Comparison of ENCODE assay signal across 19 mouse cellular contexts in genomic region chr17:24009617-24010016, GRCm38 (mm10). TPM values are rescaled to one million over a fixed set of nuclear protein-coding genes. Genes with fewer than 3 reads are reported as not detected.
DNase-seq lines count a peak whose midpoint lies in the region; ATAC-seq lines count a peak whose summit lies in the region.
"Had no signal": no experiment of that assay in that cellular context is flagged by ENCODE, and none has a peak within 500 bp of the region (broad histone marks: within the 10 kb centered on the region; RNA-seq: fewer than 3 reads in every experiment).

No protein-coding gene starts in this region.

- no peak overlapping the region for H3K9ac ChIP-seq in kidney, embryonic 14.5 days (ENCODE audit: low read depth, low read length)

- H3K27me3 ChIP-seq in kidney, embryonic 14.5 days (ENCODE audit: control insufficient read depth, insufficient read depth, low read length) = no peaks in the 10 kb centered on the region

- no peak overlapping the region for H3K4me2 ChIP-seq in kidney, embryonic 14.5 days (replicated peaks; ENCODE audit: low read depth, low read length)

- no peak overlapping the region for H3K27ac ChIP-seq in kidney, embryonic 14.5 days (ENCODE audit: low read depth, low read length)
- H3K27ac ChIP-seq: embryonic facial prominence, embryonic 10.5 days; heart, embryonic 10.5 days had no signal

- H3K36me3 ChIP-seq in kidney, embryonic 14.5 days (ENCODE audit: control insufficient read depth, insufficient read depth, low read length) = no peaks in the 10 kb centered on the region
- H3K36me3 ChIP-seq: embryonic facial prominence, embryonic 10.5 days; heart, embryonic 10.5 days had no signal

- no peaks in the 10 kb centered on the region for H3K4me1 ChIP-seq in kidney, embryonic 14.5 days (ENCODE audit: control insufficient read depth, insufficient read depth, low read length)
- H3K4me1 ChIP-seq: embryonic facial prominence, embryonic 10.5 days; heart, embryonic 10.5 days had no signal

- DNase-seq in adrenal gland, postnatal 14 days = peak; percentile 37
- no peak for DNase-seq in adrenal gland, adult 18-20 months (ENCODE audit: low spot score in 2 of 2)
- DNase-seq in kidney, postnatal 10 days = peak; percentile 29
- peak; percentile 24 for DNase-seq in A20 (ENCODE audit: low read depth, low spot score)
- peak; percentile 41 for DNase-seq in lung, postnatal 10 days
- DNase-seq in urinary bladder, postnatal 36 days (ENCODE audit: low spot score in 2 of 2) = no peak
- DNase-seq in right cerebral cortex, postnatal 25 days = no peak
- DNase-seq: gastrocnemius, postnatal 25 days; heart, postnatal 4 days; midbrain, embryonic 14.5 days; thymus, adult 18-20 months had no signal

- no peak for ATAC-seq in kidney, embryonic 14.5 days (ENCODE audit: low FRiP score, low TSS enrichment)

- no peaks in the 10 kb centered on the region for H3K9me3 ChIP-seq in kidney, embryonic 14.5 days (ENCODE audit: control insufficient read depth, low read length)
- H3K9me3 ChIP-seq: embryonic facial prominence, embryonic 10.5 days; heart, embryonic 10.5 days had no signal

- no peak overlapping the region for H3K4me3 ChIP-seq in kidney, embryonic 14.5 days (ENCODE audit: low read length)
- H3K4me3 ChIP-seq: embryonic facial prominence, embryonic 10.5 days; heart, embryonic 10.5 days had no signal

- 53% methylated on average over 5 of the region's 5 CpGs for WGBS in kidney, embryonic 14.5 days

RNA-seq across cellular contexts. Expression of gene Prss22, which starts 11.7 kb away (rescaled TPM):
- not detected in 2 replicates for total RNA-seq in adrenal gland, postnatal 14 days (2021)
- total RNA-seq in adrenal gland, adult 18-20 months (2021) = not detected
- 0.59 and 0.91 TPM in 2 replicates for polyA plus RNA-seq in kidney, embryonic 14.5 days (2014; fragmentation: Nextera tagmentation; extraction: Ambion mirVana)
- total RNA-seq: gastrocnemius, postnatal 25 days; heart, postnatal 4 days; layer of hippocampus, postnatal 10 days; liver, adult 2 months had no signal
- polyA plus RNA-seq: liver, adult 2 months; midbrain, embryonic 14.5 days had no signal

RNA-seq across cellular contexts. Expression of gene Prss27, which starts 28.3 kb away (rescaled TPM):
- total RNA-seq in adrenal gland, postnatal 14 days (2021) = 0.41 and 1.6 TPM in 2 replicates
- 1 to 10 TPM in 1 of 2 experiments, under 1 TPM in 1; 0.23 to 1.3 TPM for total RNA-seq in adrenal gland, adult 18-20 months (2021)
- polyA plus RNA-seq in kidney, embryonic 14.5 days (2014; fragmentation: Nextera tagmentation; extraction: Ambion mirVana) = not detected in 2 replicates
- total RNA-seq: gastrocnemius, postnatal 25 days; heart, postnatal 4 days; layer of hippocampus, postnatal 10 days; left cerebral cortex, postnatal 14 days; liver, adult 2 months had no signal
- polyA plus RNA-seq: liver, adult 2 months had no signal

RNA-seq across cellular contexts. Expression of gene Prss30, which starts 29.3 kb away (rescaled TPM):
- 0.34 and 0.37 TPM in 2 replicates for total RNA-seq in adrenal gland, postnatal 14 days (2021)
- total RNA-seq in adrenal gland, adult 18-20 months (2021) = under 1 TPM in 1 of 2 experiments, not detected in 1; 0.64 TPM
- polyA plus RNA-seq in kidney, embryonic 14.5 days (2014; fragmentation: Nextera tagmentation; extraction: Ambion mirVana) = 0.26 and 0.30 TPM in 2 replicates
- total RNA-seq: ES-E14; gastrocnemius, postnatal 25 days; heart, postnatal 4 days had no signal
- polyA plus RNA-seq: embryonic facial prominence, embryonic 10.5 days; midbrain, embryonic 14.5 days had no signal

RNA-seq across cellular contexts. Expression of gene Sbpl, which starts 54.5 kb away (rescaled TPM):
- total RNA-seq in adrenal gland, postnatal 14 days (2021) = not detected in 2 replicates
- total RNA-seq in adrenal gland, adult 18-20 months (2021) = not detected
- not detected in 2 replicates for polyA plus RNA-seq in kidney, embryonic 14.5 days (2014; fragmentation: Nextera tagmentation; extraction: Ambion mirVana)
- total RNA-seq: ES-E14; gastrocnemius, postnatal 25 days; heart, postnatal 4 days; layer of hippocampus, postnatal 10 days; left cerebral cortex, postnatal 14 days; liver, adult 2 months had no signal
- polyA plus RNA-seq: embryonic facial prominence, embryonic 10.5 days; heart, embryonic 10.5 days; kidney, embryonic 16.5 days; liver, adult 2 months; midbrain, embryonic 14.5 days had no signal

Comparison
In these comparisons a context has a peak if more than half of its experiments do, and no peak if none do; other contexts are left out.
1. DNase-seq: peak in adrenal gland, postnatal 14 days (single experiment), kidney, postnatal 10 days (single experiment), A20 (single experiment) and lung, postnatal 10 days (single experiment); none in adrenal gland, adult 18-20 months (0 of 2), urinary bladder, postnatal 36 days (0 of 2) and right cerebral cortex, postnatal 25 days (single experiment).